Comparison of ENCODE assay signal across 21 mouse cellular contexts in genomic region chr3:144985890-144986289, GRCm38 (mm10). TPM values are rescaled to one million over a fixed set of nuclear protein-coding genes. Genes with fewer than 3 reads are reported as not detected.
"Had no signal": no experiment of that assay in that cellular context is flagged by ENCODE, and none has a peak within 500 bp of the region (broad histone marks: within the 10 kb centered on the region; RNA-seq: fewer than 3 reads in every experiment).

No protein-coding gene starts in this region.

- H3K27ac ChIP-seq: lung, embryonic 15.5 days; macrophage; midbrain, embryonic 13.5 days; midbrain, embryonic 15.5 days; neural tube, embryonic 12.5 days had no signal

- H3K27me3 ChIP-seq: megakaryocyte, embryonic 14.5 days; midbrain, embryonic 13.5 days; midbrain, embryonic 15.5 days; neural tube, embryonic 12.5 days had no signal

- DNase-seq: liver, postnatal 0 days; lung, adult 2 months; lung, postnatal 14 days; lung, postnatal 36 days; right cerebral cortex, postnatal 14 days; spleen, adult 18-20 months; thymus, adult 18-20 months; thymus, postnatal 14 days; thymus, postnatal 36 days had no signal

- H3K4me1 ChIP-seq: lung, embryonic 15.5 days; megakaryocyte, embryonic 14.5 days; midbrain, embryonic 13.5 days; midbrain, embryonic 15.5 days; neural tube, embryonic 12.5 days had no signal

- H3K9ac ChIP-seq: liver, postnatal 0 days; lung, embryonic 15.5 days; midbrain, embryonic 13.5 days; midbrain, embryonic 15.5 days; neural tube, embryonic 12.5 days had no signal

- H3K36me3 ChIP-seq: lung, embryonic 15.5 days; midbrain, embryonic 13.5 days; midbrain, embryonic 15.5 days; neural tube, embryonic 12.5 days had no signal

- H3K4me3 ChIP-seq: lung, embryonic 15.5 days; megakaryocyte, embryonic 14.5 days; midbrain, embryonic 13.5 days; midbrain, embryonic 15.5 days; neural tube, embryonic 12.5 days had no signal

- H3K9me3 ChIP-seq: lung, embryonic 15.5 days; midbrain, embryonic 13.5 days; midbrain, embryonic 15.5 days; neural tube, embryonic 12.5 days had no signal

RNA-seq across cellular contexts. Expression of gene Clca4a, which starts 11.0 kb away (rescaled TPM):
- polyA plus RNA-seq: liver, postnatal 0 days; lung, adult 2 months; lung, embryonic 15.5 days; lung, postnatal 0 days; macrophage; midbrain, embryonic 11.5 days; midbrain, embryonic 13.5 days; neural tube, embryonic 12.5 days; neural tube, embryonic 14.5 days; stomach, embryonic 14.5 days; stomach, embryonic 16.5 days had no signal

RNA-seq across cellular contexts. Expression of gene Clca1, which starts 46.7 kb away (rescaled TPM):
- polyA plus RNA-seq: liver, postnatal 0 days; lung, embryonic 15.5 days; lung, postnatal 0 days; macrophage; midbrain, embryonic 11.5 days; midbrain, embryonic 13.5 days; midbrain, embryonic 15.5 days; midbrain, postnatal 0 days; neural tube, embryonic 12.5 days had no signal

RNA-seq across cellular contexts. Expression of gene Clca4b, which starts 53.6 kb away (rescaled TPM):
- polyA plus RNA-seq: liver, postnatal 0 days; lung, adult 2 months; lung, embryonic 15.5 days; lung, postnatal 0 days; macrophage; midbrain, embryonic 11.5 days; midbrain, embryonic 13.5 days; midbrain, embryonic 15.5 days; midbrain, postnatal 0 days; neural tube, embryonic 12.5 days; neural tube, embryonic 14.5 days; stomach, embryonic 14.5 days had no signal
